Mouse (Mus musculus): ENCODE measurements around the gene Nlrx1.

Gene Nlrx1

GRCm38 (mm10) chr9:44236601-44237000 lies 31.8 kb downstream of the Nlrx1 start:
- no peak for DNase-seq (ENCODE audit: extremely low spot score, low spot score)

DNA sequence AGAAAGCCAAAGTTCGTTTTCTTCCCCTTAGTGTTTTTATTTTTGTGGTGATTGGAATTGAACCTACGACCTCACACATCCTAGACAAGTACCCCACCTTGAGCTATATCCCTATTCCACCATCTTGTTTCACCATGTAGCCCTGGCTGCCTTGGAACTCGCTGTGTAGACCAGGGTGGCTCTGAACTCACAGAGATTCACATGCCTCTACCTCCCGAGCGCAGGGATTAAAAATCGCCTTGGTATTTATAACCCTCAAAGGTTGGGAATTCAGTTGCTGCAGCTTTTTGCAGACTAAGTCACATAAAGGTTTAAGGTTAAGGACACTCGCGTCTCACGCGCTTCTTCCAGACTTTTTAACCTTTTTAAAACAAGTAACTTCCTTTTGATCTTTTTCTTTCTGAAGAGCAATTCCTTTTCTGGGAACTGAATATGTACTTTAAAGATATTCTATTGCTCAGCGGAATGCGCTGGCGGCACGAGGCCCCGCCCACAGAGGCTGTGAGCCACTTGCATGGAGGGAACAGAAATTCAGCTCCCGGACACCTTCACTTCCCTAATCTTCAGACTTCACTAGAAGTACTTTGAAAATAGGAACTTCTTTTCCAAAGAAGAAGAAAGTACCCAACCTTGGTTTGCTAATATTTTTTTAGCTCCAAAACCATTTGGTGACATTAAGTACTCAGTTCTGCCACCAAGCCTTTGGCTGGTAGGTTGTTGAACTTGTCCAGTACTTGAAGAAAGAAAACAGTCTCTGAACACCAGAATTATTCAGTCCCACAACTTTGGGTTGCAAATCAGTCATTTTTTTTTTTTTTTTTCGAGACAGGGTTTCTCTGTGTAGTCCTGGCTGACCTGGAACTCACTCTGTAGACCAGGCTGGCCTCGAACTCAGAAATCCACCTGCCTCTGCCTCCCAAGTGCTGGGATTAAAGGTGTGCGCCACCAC lies 33.6 kb downstream of the Nlrx1 start:
- DNase-seq (ENCODE audit: extremely low spot score, low spot score): peak; percentile 31

- peak; percentile 99 for DNase-seq (ENCODE audit: extremely low spot score, low spot score)
Measured at GRCm38 (mm10) chr9:44233802-44234478, 34.5 kb downstream of the Nlrx1 start, which contains the start of gene Cbl. Cbl (minus strand) TSS chr9:44234049.

GRCm38 (mm10) chr9:44233021-44233801 lies 35.2 kb downstream of the Nlrx1 start:
- DNase-seq (ENCODE audit: extremely low spot score, low spot score): peak; percentile 24

- no peak for DNase-seq (ENCODE audit: extremely low spot score, low spot score)
Measured at GRCm38 (mm10) chr9:44231609-44232008, 36.8 kb downstream of the Nlrx1 start.

DNA sequence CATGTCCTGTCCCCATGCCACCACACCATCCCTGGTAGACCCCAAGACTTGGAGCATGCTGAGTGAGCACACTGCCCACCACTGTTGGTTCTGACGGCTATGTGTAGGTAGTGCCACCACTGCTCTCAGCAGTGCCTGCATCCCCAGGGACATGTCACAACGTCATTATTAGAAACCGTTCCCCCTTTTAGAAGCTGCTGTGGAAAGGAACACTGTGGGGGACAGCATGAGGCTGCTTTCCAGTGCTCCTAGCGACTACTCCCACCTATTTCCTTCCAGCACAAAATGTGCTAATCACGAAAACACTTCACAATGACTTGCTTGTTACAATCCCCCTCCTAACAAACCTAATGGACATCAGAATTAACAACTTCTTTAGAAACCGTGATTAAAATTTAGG lies 42.4 kb downstream of the Nlrx1 start:
- DNase-seq (ENCODE audit: extremely low spot score, low spot score): no peak

DNA sequence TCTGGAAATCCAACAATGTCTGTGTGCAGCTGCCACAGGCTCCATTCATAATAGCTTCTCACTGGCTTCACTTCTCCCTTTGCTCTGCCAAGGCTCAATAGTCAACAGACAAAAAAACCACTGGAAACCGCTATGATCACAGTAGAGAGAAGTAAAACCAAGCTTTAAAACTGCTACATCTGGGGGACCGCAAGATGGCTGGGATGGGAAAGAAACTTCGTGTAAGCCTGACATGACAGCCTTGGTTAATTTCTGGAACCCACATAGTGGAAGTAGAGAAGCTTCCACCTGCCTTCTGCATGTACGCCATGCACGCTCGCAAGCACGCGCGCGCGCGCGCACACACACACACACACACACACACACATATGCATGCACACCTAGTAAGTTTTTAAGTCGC lies 54.9 kb downstream of the Nlrx1 start:
- no peak for DNase-seq (ENCODE audit: extremely low spot score, low spot score)

DNA sequence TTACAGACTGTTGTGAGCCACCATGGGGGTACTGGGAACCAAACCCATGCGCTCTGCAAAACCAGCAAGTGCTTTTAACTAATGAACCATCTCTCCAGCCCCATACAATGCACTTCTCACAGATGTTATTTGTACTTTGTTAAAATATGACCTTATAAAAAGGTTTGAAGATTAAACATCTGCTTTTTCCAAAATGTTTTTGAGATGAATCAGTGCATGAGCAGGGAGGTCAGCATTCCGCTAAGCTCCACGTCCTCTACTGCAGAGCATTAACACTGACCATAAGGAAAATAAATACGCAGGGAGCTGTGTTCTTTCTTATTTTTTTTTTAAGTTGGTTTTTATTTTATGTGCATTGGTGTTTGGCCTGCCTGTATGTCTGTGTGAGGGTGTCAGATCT lies 56.0 kb downstream of the Nlrx1 start:
- DNase-seq (ENCODE audit: extremely low spot score, low spot score): no peak

GRCm38 (mm10) chr9:44209416-44209815 lies 59.0 kb downstream of the Nlrx1 start:
- DNase-seq (ENCODE audit: extremely low spot score, low spot score): no peak

- DNase-seq (ENCODE audit: extremely low spot score, low spot score): no peak
Measured at GRCm38 (mm10) chr9:44207840-44208239, 60.6 kb downstream of the Nlrx1 start.

Measured in neural tube, embryonic 10.5 days (tissue).